Mouse (Mus musculus) ES-E14 (cell line): Measurements from ENCODE around the gene Pmpca. TPM values are rescaled to one million over a fixed set of nuclear protein-coding genes. Genes with fewer than 3 reads are reported as not detected.

Experiments used
- DNase-seq: peaks from one replicate; pipeline ENCODE4 v3.0.0-alpha.2; 2013; ENCODE audit warnings: low read depth, low spot score
- H3K27ac ChIP-seq: 2 replicates; pipeline ENCODE4 v1.5.1; 2012; ENCODE audit warnings: low read depth, mild to moderate bottlenecking, low read length, moderate library complexity, mixed read lengths; ENCODE audit not compliant: poor library complexity, insufficient read depth, severe bottlenecking
- H3K36me3 ChIP-seq: 2 replicates; pipeline ENCODE4 v1.6.1; 2012; ENCODE audit warnings: mild to moderate bottlenecking, low read length, moderate library complexity, mixed read lengths; ENCODE audit not compliant: control insufficient read depth, poor library complexity, insufficient read depth, severe bottlenecking
- H3K4me1 ChIP-seq, 2 experiments: fragments of 150-350 bp in 1 of 2; sonication (generic) in 1 of 2; 2 replicates each; pipeline ENCODE4 v1.6.1; 2012; ENCODE audit warnings: low read length in 2 of 2, mild to moderate bottlenecking in 1 of 2, mixed read lengths in 1 of 2; ENCODE audit not compliant: control insufficient read depth in 2 of 2, insufficient read depth in 2 of 2, poor library complexity in 1 of 2
- H3K4me3 ChIP-seq, 2 experiments: fragments of 150-350 bp in 1 of 2; sonication (generic) in 1 of 2; 2 replicates each; pipeline ENCODE4 v1.5.1; 2012; ENCODE audit warnings: low read length in 2 of 2, low read depth in 1 of 2, mild to moderate bottlenecking in 1 of 2, mixed read lengths in 1 of 2; ENCODE audit not compliant: insufficient read depth in 1 of 2, poor library complexity in 1 of 2, severe bottlenecking in 1 of 2
- H3K9ac ChIP-seq: 2 replicates; pipeline ENCODE4 v1.6.1; 2012; ENCODE audit warnings: low read depth, mild to moderate bottlenecking, low read length, mixed read lengths; ENCODE audit not compliant: poor library complexity, insufficient read depth, severe bottlenecking
- H3K9me3 ChIP-seq: fragments of 150-350 bp; sonication (generic); 2 replicates; pipeline ENCODE4 v1.6.1; 2012; ENCODE audit warnings: low read depth, mild to moderate bottlenecking, low read length; ENCODE audit not compliant: control insufficient read depth, insufficient read depth
- CHD2 ChIP-seq: IDR thresholded peaks from 2 replicates; pipeline ENCODE4 v1.6.1; 2014; ENCODE audit warnings: mild to moderate bottlenecking, low read depth, low read length, inconsistent platforms
- HCFC1 ChIP-seq: IDR thresholded peaks from 2 replicates; pipeline ENCODE4 v1.6.1; 2012; ENCODE audit warnings: low read length, inconsistent platforms, borderline replicate concordance; ENCODE audit not compliant: insufficient read depth
- MAFK ChIP-seq: IDR thresholded peaks from 2 replicates; pipeline ENCODE4 v1.6.1; 2014; ENCODE audit warnings: mild to moderate bottlenecking, low read depth, low read length, inconsistent platforms; ENCODE audit not compliant: insufficient read depth
- ZC3H11A ChIP-seq: IDR thresholded peaks from 2 replicates; pipeline ENCODE4 v1.6.1; 2012; ENCODE audit warnings: low read depth, mild to moderate bottlenecking, inconsistent platforms, low read length, borderline replicate concordance
- ZNF384 ChIP-seq: IDR thresholded peaks from 2 replicates; pipeline ENCODE4 v1.6.1; 2012; ENCODE audit warnings: low read depth, low read length, inconsistent platforms
- in situ Hi-C, 2 experiments: fragments of 600-800 bp; cut with MboI; formaldehyde crosslinking; loops; one replicate each; pipeline ENCODE4 v1.15.1; 2025; ENCODE audit warnings: low sequenced_read_pairs in 2 of 2, inconsistent platforms in 1 of 2; ENCODE audit not compliant: unreplicated experiment in 2 of 2
- total RNA-seq: library from RNA; depleted of rRNA; stranded (reverse); fragments of 300-350 nt; gene quantifications from 2 replicates; pipeline ENCODE4 v1.2.3, GENCODE M21; 2012

Pmpca gene
- total RNA-seq, 1 experiment: 149 TPM

DNA sequence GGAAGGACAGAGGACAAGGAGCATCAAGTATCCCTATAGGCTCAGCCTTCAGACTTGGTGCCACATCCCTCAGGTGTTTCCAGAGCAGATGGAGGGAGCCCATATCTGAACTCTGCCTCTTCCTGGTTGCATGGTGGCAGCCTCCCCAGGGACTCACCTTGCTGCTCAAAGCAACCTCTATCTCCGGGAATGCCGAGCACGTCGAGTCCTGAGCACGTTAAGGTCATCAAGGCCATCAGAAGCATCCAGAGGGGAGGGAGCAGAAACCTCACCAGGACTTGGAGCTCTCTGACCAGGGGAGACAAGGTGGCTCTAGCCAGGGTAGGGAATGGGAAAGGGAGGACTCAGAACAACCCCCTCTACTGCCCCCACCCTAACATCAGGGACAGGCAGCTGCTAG, 25.7 kb upstream of the Pmpca start:
- in situ Hi-C loops: no loop called here
- DNase-seq: no peak
- H3K4me3 ChIP-seq: no peak overlapping the region
- TF ChIP-seq MAFK: no peak
- TF ChIP-seq ZNF384: no peak
- TF ChIP-seq ZC3H11A: no peak
- TF ChIP-seq HCFC1: no peak
- TF ChIP-seq CHD2: no peak
- no peaks in the 10 kb centered on the region for H3K9me3 ChIP-seq
- no peak overlapping the region for H3K27ac ChIP-seq
- H3K9ac ChIP-seq: no peak overlapping the region
- H3K36me3 ChIP-seq: peaks cover 50% of the 10 kb centered on the region
- no peaks in the 10 kb centered on the region for H3K4me1 ChIP-seq

DNA sequence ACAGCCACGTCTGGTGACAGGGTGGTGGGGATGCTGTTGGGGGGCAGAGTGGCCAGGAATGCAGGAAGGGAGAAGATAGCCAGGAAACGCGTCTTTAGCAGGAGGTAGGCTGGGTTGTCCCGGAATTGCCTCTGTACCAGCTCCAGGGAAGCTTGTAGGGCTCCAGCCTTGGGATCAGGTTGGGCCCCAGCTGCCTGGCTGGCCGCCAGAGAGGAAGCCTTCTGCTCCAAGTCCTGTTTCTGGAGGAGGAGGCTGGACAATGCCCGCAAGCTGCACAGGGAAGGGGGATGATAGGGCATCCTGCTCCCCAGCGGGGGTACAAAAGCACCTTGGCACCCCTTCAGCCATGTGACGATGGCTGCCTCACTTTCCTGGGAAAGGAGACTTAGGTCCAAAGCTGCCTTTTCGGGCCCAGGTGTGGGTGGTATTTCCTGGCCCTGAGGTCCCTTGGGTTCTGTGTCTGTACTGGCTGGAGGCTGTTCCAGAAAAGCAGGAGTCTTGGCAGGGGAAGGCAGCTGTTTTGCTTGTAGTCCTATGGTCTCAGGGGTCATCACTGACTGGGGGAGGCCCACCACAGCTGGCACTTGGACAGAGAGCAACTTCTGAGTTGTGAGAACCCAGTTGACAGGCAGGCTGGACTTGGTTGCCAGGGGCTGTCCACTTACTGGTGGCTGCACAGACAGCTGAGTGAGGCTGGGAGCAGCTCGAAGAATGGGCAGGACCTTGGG, 24.2 kb upstream of the Pmpca start:
- no peak overlapping the region for H3K27ac ChIP-seq
- TF ChIP-seq CHD2 (no peak), ZC3H11A (no peak), MAFK (no peak), HCFC1 (no peak), ZNF384 (no peak)
- H3K36me3 ChIP-seq: peaks cover 64% of the 10 kb centered on the region
- in situ Hi-C loops: no loop called here
- no peaks in the 10 kb centered on the region for H3K9me3 ChIP-seq
- H3K4me1 ChIP-seq: no peaks in the 10 kb centered on the region
- no peak overlapping the region for H3K9ac ChIP-seq
- no peak for DNase-seq
- H3K4me3 ChIP-seq: no peak overlapping the region

DNA sequence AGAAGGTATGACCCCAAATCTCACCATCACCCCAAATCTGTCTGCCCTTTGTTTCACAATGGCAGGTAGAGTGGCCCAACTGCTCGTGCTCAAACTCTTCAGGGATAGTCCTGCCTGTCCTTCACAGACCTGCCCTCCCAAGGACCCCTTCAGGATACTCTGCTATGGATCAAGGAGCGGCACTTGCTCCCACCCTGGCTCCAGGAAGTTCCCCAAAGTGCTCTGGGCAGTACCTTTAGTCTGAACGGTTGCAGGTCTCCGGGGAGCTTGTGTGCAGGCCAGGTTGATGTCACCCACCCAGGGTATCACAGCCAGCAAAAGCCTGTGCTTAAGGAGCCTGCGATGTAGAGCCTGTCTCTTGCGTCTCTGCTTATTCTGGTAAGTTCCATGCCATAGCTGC, 21.2 kb upstream of the Pmpca start:
- no peak overlapping the region for H3K4me3 ChIP-seq
- peaks cover 87% of the 10 kb centered on the region for H3K36me3 ChIP-seq
- H3K9ac ChIP-seq: no peak overlapping the region
- no peak overlapping the region for H3K27ac ChIP-seq
- H3K4me1 ChIP-seq: no peaks in the 10 kb centered on the region
- in situ Hi-C loops: no loop called here
- DNase-seq: no peak
- H3K9me3 ChIP-seq: no peaks in the 10 kb centered on the region
- TF ChIP-seq ZC3H11A: no peak
- TF ChIP-seq MAFK: no peak
- no peak for TF ChIP-seq CHD2

DNA sequence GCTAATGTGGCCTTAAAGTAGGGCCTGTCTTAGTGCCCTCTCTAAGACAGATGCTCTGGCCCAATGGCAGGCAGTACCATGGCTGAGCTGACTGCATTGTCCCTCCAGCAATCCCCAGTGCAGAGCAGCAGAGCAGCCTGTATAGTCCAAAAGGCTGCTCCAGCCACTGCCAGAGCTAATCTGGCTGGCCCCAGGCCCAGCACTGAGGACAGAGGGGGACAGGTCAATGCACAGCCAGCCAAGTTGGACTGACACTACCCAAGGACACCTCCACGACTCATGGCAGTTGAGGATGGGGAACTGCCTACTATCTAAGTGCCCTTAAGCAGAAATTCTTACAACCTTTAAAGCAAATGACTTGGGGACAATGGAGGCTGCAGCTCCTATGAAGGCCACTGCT, 20.6 kb upstream of the Pmpca start:
- no peak overlapping the region for H3K4me3 ChIP-seq
- no peak overlapping the region for H3K27ac ChIP-seq
- TF ChIP-seq ZC3H11A (no peak), MAFK (no peak), HCFC1 (no peak), ZNF384 (no peak), CHD2 (no peak)
- in situ Hi-C loops: no loop called here
- H3K36me3 ChIP-seq: peaks cover 91% of the 10 kb centered on the region
- no peaks in the 10 kb centered on the region for H3K4me1 ChIP-seq
- H3K9me3 ChIP-seq: no peaks in the 10 kb centered on the region
- H3K9ac ChIP-seq: no peak overlapping the region
- no peak for DNase-seq

DNA sequence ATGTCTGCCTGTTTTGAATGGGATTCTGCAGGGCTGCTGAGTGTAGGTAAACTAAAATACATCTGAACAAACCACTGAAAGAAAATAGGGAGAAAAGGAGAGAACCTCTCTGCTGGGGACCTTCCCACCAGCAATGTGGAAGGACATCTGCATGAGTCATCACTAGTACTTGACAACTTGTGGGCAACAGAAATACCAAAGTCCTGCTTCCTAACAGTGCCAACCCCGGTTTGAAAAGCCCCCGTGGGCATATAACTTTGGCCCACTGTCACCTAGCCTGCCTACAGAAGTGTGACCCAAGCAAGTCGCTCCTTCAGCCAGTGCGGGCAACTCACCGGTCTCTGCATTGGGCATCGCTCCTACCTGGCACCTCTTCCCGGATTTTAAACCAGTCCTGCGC, 16.7 kb upstream of the Pmpca start:
- in situ Hi-C loops: no loop called here
- H3K36me3 ChIP-seq: peaks cover 89% of the 10 kb centered on the region

More for the DNA sequence above, 16.7 kb upstream of the Pmpca start:
- TF ChIP-seq ZNF384 (no peak), CHD2 (no peak), HCFC1 (no peak)
- H3K27ac ChIP-seq: no peak overlapping the region
- no peaks in the 10 kb centered on the region for H3K9me3 ChIP-seq
- no peaks in the 10 kb centered on the region for H3K4me1 ChIP-seq
- no peak overlapping the region for H3K4me3 ChIP-seq
- no peak overlapping the region for H3K9ac ChIP-seq
- no peak for DNase-seq
